Mouse (Mus musculus) G1E (cell line): ENCODE data around the gene Kcnk2.

ENCODE experiments used
- CTCF ChIP-seq: IDR thresholded peaks from 2 replicates; pipeline ENCODE4 v1.5.1; 2012; ENCODE audit warnings: low read depth, low read length, inconsistent platforms, mixed read lengths
- POLR2AphosphoS5 ChIP-seq: IDR thresholded peaks from 2 replicates; pipeline ENCODE4 v1.6.1; 2012; ENCODE audit warnings: low read depth, low read length, inconsistent platforms; ENCODE audit not compliant: insufficient replicate concordance
- TAL1 ChIP-seq: conservative IDR thresholded peaks from 2 replicates; pipeline ENCODE4 v1.6.1; 2012; ENCODE audit warnings: low read depth, low read length, inconsistent platforms, mixed read lengths

GRCm38 (mm10) chr1:189341381-189341917 lies 60.6 kb downstream of the Kcnk2 start:
- no peak for TF ChIP-seq CTCF
- no peak for TF ChIP-seq TAL1
- TF ChIP-seq POLR2AphosphoS5 = no peak
